Mouse (Mus musculus): ENCODE measurements at regions not wholly inside any gene's neighbourhood (a gene's known extent, or its start where the extent isn't known, plus 50 kb on each side); places are given as distances from the start of the nearest gene placed in this dataset.

GRCm38 (mm10) chr14:97170841-97171240, 651.9 kb upstream of the Klhl1 start:
- CTCF ChIA-PET: no interaction called here

- CTCF ChIA-PET: no interaction called here
These were observed 646.9 kb upstream of the Klhl1 start for GRCm38 (mm10) chr14:97165793-97166192.

- CTCF ChIA-PET: no interaction called here
These were observed 630.2 kb upstream of the Klhl1 start for GRCm38 (mm10) chr14:97148997-97149653.

GRCm38 (mm10) chr14:97115918-97116635, 597.2 kb upstream of the Klhl1 start:
- CTCF ChIA-PET: no interaction called here

- CTCF ChIA-PET: no interaction called here
These were observed 582.3 kb upstream of the Klhl1 start for GRCm38 (mm10) chr14:97101090-97101675.

GRCm38 (mm10) chr14:97093389-97093788, 574.5 kb upstream of the Klhl1 start:
- CTCF ChIA-PET: no interaction called here

- CTCF ChIA-PET: interaction anchor here (0.7 kb wide), 1 partner anchor 315 kb away, joined by 3 read pairs; no protein-coding TSS in a partner anchor
These were observed 570.0 kb upstream of the Klhl1 start for GRCm38 (mm10) chr14:97088863-97089262.

GRCm38 (mm10) chr14:97087346-97087745, 568.4 kb upstream of the Klhl1 start:
- CTCF ChIA-PET: interaction anchor here (0.6 kb wide), 1 partner anchor 223 kb away, joined by 5 read pairs; no protein-coding TSS in a partner anchor

- CTCF ChIA-PET: no interaction called here
These were observed 567.7 kb upstream of the Klhl1 start for GRCm38 (mm10) chr14:97086363-97087309.

GRCm38 (mm10) chr14:97074808-97075207, 555.9 kb upstream of the Klhl1 start:
- CTCF ChIA-PET: no interaction called here

- CTCF ChIA-PET: no interaction called here
These were observed 549.9 kb upstream of the Klhl1 start for GRCm38 (mm10) chr14:97068770-97069169.

GRCm38 (mm10) chr14:97068313-97068712, 549.4 kb upstream of the Klhl1 start:
- CTCF ChIA-PET: no interaction called here

GRCm38 (mm10) chr14:97045321-97045720, 526.4 kb upstream of the Klhl1 start:
- CTCF ChIA-PET: no interaction called here

GRCm38 (mm10) chr14:97039850-97040249, 520.9 kb upstream of the Klhl1 start:
- CTCF ChIA-PET: no interaction called here

GRCm38 (mm10) chr14:97028528-97028927, 509.6 kb upstream of the Klhl1 start:
- CTCF ChIA-PET: no interaction called here

- CTCF ChIA-PET: no interaction called here
These were observed 487.4 kb upstream of the Klhl1 start for GRCm38 (mm10) chr14:97006294-97006693.

- CTCF ChIA-PET: no interaction called here
These were observed 476.2 kb upstream of the Klhl1 start for GRCm38 (mm10) chr14:96995081-96995480.

- CTCF ChIA-PET: no interaction called here
These were observed 471.8 kb upstream of the Klhl1 start for GRCm38 (mm10) chr14:96990542-96991162.

- CTCF ChIA-PET: no interaction called here
These were observed 444.2 kb upstream of the Klhl1 start for GRCm38 (mm10) chr14:96963074-96963447.

GRCm38 (mm10) chr14:96962426-96963073, 443.6 kb upstream of the Klhl1 start:
- CTCF ChIA-PET: no interaction called here

- CTCF ChIA-PET: no interaction called here
These were observed 437.2 kb upstream of the Klhl1 start for GRCm38 (mm10) chr14:96956115-96956514.
